Mouse (Mus musculus) brown adipose tissue, adult 24 weeks (tissue): Measurements from ENCODE around the gene Styx. TPM values are rescaled to one million over a fixed set of nuclear protein-coding genes. Genes with fewer than 3 reads are reported as not detected.

ENCODE experiments used
- H3K27ac ChIP-seq: fragments of 200-500 bp; replicated peaks from 2 replicates; pipeline ENCODE4 v1.5.1; 2012; ENCODE audit warnings: low read depth, mild to moderate bottlenecking, low read length
- H3K4me1 ChIP-seq: fragments of 200-500 bp; 2 replicates; pipeline ENCODE4 v1.6.1; 2012; ENCODE audit warnings: low read length, mixed read lengths; ENCODE audit not compliant: control insufficient read depth, insufficient read depth, insufficient read length
- H3K4me3 ChIP-seq: fragments of 200-500 bp; 2 replicates; pipeline ENCODE4 v1.5.1; 2012; ENCODE audit warnings: low read depth, mild to moderate bottlenecking, low read length, moderate library complexity; ENCODE audit not compliant: insufficient read depth
- polyA plus RNA-seq: library from polyadenylated mRNA; stranded (reverse); fragments of >200 nt; gene quantifications from 2 replicates; pipeline ENCODE4 v1.2.4, GENCODE M21; 2012; ENCODE audit not compliant: missing spikeins, insufficient read depth, insufficient read length

Gene Styx
- 16.1 and 16.9 TPM in 2 replicates for polyA plus RNA-seq

GRCm38 (mm10) chr14:45350931-45351859, at the start of gene Styx:
TSS of gene Styx (plus strand) at chr14:45351093.
- Histone ChIP-seq H3K4me1 (peaks cover 2% of the 10 kb centered on the region), H3K4me3 (peak within 1 kb of the TSS; percentile 97), H3K27ac (0 out of 2 replicates have a peak within 1 kb of the TSS, but pooled peaks have one; percentile 31)

- H3K27ac ChIP-seq: no peak overlapping the region
- no peak overlapping the region for H3K4me3 ChIP-seq
- no peaks in the 10 kb centered on the region for H3K4me1 ChIP-seq
Measured at GRCm38 (mm10) chr14:45303939-45304338, 47.0 kb upstream of the Styx start.

- Histone ChIP-seq H3K4me3 (no peak overlapping the region), H3K27ac (no peak overlapping the region), H3K4me1 (peaks cover under 1% of the 10 kb centered on the region; the same call in 1 of the 2 replicates)
Measured at GRCm38 (mm10) chr14:45304389-45304788, 46.5 kb upstream of the Styx start.

- Histone ChIP-seq H3K4me3 (no peak overlapping the region), H3K27ac (no peak overlapping the region), H3K4me1 (peaks cover 2% of the 10 kb centered on the region; the same call in 1 of the 2 replicates)
Measured at GRCm38 (mm10) chr14:45305852-45306251, 45.0 kb upstream of the Styx start.

- Histone ChIP-seq H3K4me3 (no peak overlapping the region), H3K4me1 (peaks cover 2% of the 10 kb centered on the region; the same call in 1 of the 2 replicates), H3K27ac (no peak overlapping the region)
Measured at GRCm38 (mm10) chr14:45307630-45308328, 43.1 kb upstream of the Styx start.

GRCm38 (mm10) chr14:45309646-45310045, 41.2 kb upstream of the Styx start:
- Histone ChIP-seq H3K4me3 (no peak overlapping the region), H3K27ac (no peak overlapping the region), H3K4me1 (peaks cover 2% of the 10 kb centered on the region; the same call in 1 of the 2 replicates)

GRCm38 (mm10) chr14:45310101-45310500, 40.8 kb upstream of the Styx start:
- H3K4me1 ChIP-seq: peaks cover 2% of the 10 kb centered on the region; the same call in 1 of the 2 replicates
- H3K4me3 ChIP-seq: no peak overlapping the region
- no peak overlapping the region for H3K27ac ChIP-seq

GRCm38 (mm10) chr14:45316927-45317326, 34.0 kb upstream of the Styx start:
- Histone ChIP-seq H3K4me1 (peaks cover 3% of the 10 kb centered on the region; the same call in 1 of the 2 replicates), H3K4me3 (peak overlapping the region; percentile 23; the same call in 1 of the 2 replicates), H3K27ac (no peak overlapping the region)

GRCm38 (mm10) chr14:45317921-45318411, 32.9 kb upstream of the Styx start:
- H3K4me1 ChIP-seq: peaks cover 3% of the 10 kb centered on the region; the same call in 1 of the 2 replicates
- H3K4me3 ChIP-seq: peak overlapping the region; percentile 91
- H3K27ac ChIP-seq: peak overlapping the region; percentile 26; the same call in 1 of the 2 replicates

GRCm38 (mm10) chr14:45318426-45319236, 32.3 kb upstream of the Styx start, which contains the start of gene Ero1l:
TSS of gene Ero1l (minus strand) at chr14:45318771.
- Histone ChIP-seq H3K4me1 (peaks cover 3% of the 10 kb centered on the region; the same call in 1 of the 2 replicates), H3K27ac (peak within 1 kb of the TSS; percentile 74), H3K4me3 (peak within 1 kb of the TSS; percentile 91)

- H3K4me1 ChIP-seq: peaks cover 3% of the 10 kb centered on the region; the same call in 1 of the 2 replicates
- H3K27ac ChIP-seq: no peak overlapping the region
- no peak overlapping the region for H3K4me3 ChIP-seq
Measured at GRCm38 (mm10) chr14:45319237-45319610, 31.7 kb upstream of the Styx start.

GRCm38 (mm10) chr14:45320111-45320510, 30.8 kb upstream of the Styx start:
- Histone ChIP-seq H3K27ac (no peak overlapping the region), H3K4me3 (no peak overlapping the region), H3K4me1 (peaks cover 3% of the 10 kb centered on the region; the same call in 1 of the 2 replicates)

GRCm38 (mm10) chr14:45321067-45321466, 29.8 kb upstream of the Styx start:
- H3K27ac ChIP-seq: no peak overlapping the region
- H3K4me3 ChIP-seq: no peak overlapping the region
- H3K4me1 ChIP-seq: peaks cover 3% of the 10 kb centered on the region; the same call in 1 of the 2 replicates

GRCm38 (mm10) chr14:45321622-45322021, 29.3 kb upstream of the Styx start:
- H3K27ac ChIP-seq: no peak overlapping the region
- peaks cover 3% of the 10 kb centered on the region; the same call in 1 of the 2 replicates for H3K4me1 ChIP-seq
- H3K4me3 ChIP-seq: no peak overlapping the region
